Mouse (Mus musculus): ENCODE data around the gene Fndc3b.

Fndc3b gene

DNA sequence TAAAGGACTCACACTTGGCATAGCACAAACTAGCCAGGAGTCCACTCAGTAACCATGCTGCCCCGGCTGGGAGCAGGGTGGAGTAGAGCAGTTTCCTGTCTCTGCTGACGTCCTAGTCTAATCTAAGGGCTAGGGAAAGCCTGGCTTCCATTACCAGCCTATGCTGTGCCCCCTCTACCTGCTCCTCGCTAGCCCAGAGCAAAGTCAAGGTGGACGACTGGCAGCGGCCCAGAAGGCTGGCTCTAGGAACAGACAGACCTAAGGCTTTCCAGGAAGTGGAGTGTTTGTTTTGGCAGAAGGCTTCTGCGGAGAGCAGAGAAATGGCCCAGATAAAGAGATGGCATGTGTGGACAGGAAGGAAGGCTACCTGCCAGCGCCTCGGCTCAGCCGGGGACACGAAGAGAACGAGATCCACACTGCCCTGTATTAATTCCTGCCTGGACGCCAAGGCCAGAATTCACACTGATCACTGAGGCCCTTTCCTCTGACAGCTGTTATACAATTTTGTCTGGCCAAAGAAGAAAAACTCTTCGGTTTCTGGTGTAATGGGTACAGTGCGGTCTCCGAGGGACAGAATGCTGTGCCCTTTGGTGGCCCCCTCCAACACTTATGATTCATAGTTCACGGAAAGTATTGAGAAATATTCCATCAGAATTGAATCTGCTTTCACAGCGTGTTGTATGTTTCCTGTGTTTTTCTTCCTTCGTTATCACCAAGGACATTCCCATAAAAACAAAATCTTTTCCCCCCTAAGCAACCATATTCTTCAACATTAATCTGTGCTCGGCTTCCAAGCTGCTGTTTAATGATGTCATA lies 94.5 kb downstream of the Fndc3b start:
- no peak for DNase-seq

DNA sequence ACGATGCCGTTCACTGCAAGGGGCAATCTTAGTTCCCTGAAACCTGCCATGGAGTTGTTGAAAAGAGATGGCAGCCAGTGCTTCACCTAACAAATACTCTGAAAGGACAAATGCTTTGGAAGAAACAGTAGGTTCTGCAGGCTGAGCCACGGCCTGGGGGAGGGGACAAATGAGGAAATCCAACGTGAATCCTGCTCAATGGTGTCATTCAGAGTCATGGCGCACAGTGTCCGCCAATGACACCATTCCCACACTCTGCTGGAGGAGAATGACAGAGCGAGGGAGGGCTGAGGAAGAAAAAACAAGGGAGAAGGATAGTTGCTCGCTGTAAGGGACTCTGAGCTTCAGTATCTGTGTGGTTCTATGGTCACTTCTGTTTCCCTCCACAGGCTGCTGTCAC lies 95.6 kb downstream of the Fndc3b start:
- DNase-seq: no peak

DNA sequence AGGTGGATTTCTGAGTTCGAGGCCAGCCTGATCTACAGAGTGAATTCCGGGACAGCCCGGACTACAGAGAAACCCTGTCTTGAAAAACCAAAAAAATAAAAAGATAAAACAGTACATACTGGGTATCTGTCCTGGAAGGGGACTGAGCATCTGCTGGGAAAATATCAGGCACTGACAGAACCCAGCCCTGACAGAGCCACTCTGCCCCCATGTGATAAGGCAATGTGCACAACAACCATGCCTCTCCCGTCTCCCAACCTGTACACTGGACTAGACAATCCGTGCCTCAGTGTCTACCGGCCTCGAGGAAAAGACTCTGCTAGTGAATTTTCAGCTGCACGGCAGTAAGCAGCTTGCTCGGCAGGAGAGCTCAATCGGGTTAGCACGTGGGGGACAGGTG lies 97.3 kb downstream of the Fndc3b start:
- DNase-seq: no peak

DNA sequence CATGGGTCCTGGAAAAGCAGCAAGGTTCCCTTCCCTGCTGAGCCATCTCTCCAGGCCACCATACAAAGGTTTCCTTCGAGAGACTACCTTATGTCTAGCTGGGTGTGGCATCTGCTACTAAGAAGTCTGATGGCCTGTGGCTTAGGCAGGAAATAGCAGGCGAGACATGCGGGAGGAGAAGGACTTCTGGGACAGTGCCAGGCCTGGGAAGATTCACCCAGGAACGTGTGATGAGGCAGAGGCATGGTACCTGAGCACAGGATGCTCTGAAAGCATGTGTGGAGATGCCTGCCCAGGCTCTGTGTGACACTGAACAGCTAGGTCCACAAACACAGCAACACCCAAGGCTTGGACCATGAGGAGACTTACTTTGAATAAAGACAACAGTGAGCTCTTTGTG lies 98.1 kb downstream of the Fndc3b start:
- DNase-seq: no peak

DNA sequence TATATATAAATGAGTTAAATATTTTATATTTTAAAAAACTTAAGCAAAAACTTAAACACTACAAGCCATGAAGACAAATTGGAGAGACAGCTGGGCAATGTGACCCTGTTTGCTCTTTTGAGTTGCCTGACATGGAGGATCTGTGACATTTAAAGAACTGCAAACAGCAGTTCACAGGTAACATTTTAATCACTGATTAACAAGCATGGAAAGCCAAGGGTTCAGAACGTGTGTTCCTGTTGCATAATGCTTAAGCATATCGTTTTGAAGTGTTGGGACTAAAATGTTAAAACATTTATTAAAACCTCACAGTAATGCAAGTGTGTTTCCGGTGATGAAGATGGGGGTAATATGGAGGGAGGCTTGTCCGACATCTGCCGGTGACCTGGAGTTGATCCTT lies 99.1 kb downstream of the Fndc3b start:
- no peak for DNase-seq

DNA sequence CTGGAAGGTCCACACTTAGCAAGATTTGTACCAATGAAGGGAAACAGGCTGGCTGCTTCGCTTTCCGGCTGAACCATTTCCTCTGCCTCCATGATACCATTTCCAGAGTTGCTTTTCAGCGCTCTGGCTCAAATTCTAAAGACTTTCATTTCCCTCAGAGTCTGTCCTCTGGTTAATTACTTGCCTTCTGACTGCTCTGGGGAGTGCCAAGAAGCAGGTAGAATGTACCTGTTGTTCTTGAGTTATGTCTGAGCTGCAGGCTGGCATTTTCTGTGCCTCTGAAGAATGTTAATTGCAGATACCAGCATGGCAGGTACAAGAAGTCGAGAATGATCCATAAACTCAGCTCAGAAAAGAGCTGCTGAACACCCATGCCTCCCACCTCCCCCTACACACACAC lies 100.6 kb downstream of the Fndc3b start:
- DNase-seq: no peak

DNA sequence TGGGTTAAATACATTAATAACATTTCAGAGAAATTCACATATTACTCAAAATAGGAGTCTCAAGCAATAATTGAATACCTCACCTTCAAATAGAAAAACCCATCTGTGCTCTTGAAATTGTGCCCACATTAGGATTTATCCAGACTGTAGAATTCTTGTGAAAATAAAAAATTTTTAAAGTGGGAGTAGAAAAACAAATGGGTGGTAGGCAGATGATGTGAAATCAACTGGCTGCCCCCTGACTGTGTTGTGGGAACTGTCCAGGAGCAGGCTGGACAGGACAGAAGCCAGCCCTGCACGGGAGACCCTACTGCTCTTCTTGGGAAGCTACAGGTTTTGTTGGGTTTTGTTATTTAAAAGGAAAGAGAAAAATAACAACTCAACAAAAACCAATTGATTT lies 101.0 kb downstream of the Fndc3b start:
- DNase-seq: no peak

DNA sequence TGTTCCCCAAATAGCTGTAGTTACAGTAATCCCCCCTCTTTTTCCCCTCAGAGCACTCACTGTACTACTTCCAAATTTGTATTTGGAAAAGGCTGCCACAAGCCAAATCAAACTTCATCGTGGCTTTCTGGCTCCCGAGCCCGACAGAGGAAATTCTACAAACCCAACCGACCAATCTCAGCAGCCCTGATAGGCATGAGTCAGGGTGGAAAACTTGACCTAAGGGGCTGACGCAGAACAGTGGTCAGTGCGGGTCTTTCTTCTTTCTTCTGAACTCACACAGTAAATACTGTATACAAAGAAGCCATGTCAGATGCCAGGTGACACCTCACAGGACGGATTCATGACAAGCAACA lies 103.3 kb downstream of the Fndc3b start:
- no peak for DNase-seq

DNA sequence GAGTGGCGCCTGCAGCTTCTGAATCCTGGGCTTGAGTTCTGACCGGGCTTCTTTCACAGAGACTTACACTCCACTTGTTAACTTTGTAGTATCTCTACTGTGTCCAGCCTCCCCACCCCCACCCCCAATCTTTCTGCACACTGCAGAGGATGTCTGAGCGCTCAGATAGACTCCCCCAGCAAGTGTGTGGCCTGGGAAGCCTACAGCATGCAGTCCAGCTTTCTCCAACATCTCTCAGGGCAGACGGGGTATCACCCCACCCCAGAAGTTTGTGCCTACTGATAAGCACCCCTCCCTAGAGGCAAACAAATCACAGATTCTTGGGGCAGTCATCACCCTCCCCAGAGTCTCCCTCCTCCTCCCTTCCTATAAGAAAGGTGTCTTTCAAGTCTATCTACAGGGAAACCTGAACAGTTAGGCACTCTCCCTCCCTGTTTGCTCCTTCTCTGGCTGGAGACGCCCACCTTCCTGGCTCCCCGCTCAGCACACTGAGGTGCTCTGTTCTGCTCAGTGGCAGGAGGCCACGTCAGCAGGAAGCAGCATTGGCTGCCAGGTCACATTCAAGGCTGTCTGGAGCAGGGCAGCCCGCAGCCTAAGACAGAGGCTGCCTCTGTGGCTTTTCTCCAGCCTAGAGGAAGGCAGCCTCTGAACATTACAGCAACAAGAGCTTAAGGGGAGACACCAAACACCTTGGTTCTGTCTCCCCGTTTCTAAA lies 103.9 kb downstream of the Fndc3b start:
- no peak for DNase-seq

DNA sequence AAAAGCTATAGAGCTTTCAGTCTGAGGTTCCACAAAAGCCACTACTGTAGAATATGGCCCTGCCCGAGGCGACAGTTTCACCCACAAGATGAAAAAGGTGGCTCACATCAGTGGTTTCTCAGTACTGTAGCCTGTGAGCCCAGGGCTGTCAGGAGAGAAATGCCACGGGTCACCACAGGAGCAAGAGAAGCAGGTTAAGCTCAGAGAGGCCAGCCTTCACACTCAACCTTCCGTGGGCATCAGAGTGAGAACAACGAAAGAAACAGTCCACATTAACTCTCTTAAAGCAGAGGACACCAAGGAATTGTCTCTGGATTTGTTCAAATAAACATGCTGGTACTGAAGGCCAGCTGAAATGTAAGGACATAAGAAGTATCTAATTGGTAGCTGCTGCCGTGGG lies 104.5 kb downstream of the Fndc3b start:
- DNase-seq: no peak

DNA sequence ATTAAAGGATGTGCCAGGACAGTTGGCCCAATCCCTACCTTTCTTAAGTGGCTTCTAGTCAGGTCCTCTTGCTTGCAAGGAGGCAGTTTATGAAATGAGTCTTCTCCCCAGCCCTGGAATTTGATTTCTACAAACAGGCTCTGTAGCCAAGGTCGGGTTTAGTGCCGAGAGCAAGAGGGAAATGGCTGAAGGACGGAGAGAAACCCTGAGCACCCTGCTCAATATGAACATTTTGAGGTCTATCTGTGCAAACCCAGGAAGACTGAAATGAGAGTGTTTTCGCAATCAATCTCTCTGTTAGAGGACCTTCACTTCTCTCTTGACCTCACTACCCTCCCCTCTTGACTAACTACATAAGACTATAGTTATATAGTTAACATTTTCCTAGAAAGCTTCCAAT lies 105.5 kb downstream of the Fndc3b start:
- no peak for DNase-seq

DNA sequence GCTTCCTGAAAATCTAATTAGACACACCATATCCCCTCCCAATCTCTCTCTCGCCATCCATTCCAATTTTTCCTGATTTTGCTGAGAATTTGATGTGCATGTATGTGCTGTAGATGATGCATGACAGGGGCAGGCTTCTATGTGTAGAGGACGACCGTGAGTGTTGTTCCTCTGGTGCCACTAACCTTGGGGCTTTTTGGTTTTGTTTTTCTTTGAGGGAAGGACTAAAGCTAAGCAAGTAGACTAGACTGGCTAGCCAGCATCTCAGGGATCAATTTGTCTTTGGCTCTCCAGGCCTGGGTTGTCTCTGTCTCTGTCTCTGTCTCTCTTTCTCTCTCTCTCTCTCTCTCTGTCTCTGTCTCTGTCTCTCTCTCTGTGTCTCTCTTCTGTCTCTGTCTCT lies 106.0 kb downstream of the Fndc3b start:
- DNase-seq: no peak

DNA sequence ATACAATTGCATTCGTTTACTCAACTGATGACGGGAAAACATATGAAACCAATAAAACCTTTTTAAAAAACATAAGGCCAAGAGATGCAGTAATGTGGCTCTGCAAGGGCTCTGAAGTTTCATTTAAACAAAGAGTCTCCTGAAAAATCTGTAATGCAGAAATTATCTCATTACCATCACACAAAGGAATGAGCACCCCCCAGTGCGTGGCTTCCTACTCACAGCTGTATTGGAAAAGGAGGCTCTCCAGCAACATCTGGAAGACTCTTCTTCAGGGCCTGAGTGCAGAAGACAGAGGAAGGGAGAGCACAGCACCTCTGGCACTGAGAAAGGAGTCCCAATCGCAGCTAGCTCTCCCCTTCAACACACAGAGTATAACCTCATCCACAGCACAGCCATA lies 106.5 kb downstream of the Fndc3b start:
- DNase-seq: no peak

DNA sequence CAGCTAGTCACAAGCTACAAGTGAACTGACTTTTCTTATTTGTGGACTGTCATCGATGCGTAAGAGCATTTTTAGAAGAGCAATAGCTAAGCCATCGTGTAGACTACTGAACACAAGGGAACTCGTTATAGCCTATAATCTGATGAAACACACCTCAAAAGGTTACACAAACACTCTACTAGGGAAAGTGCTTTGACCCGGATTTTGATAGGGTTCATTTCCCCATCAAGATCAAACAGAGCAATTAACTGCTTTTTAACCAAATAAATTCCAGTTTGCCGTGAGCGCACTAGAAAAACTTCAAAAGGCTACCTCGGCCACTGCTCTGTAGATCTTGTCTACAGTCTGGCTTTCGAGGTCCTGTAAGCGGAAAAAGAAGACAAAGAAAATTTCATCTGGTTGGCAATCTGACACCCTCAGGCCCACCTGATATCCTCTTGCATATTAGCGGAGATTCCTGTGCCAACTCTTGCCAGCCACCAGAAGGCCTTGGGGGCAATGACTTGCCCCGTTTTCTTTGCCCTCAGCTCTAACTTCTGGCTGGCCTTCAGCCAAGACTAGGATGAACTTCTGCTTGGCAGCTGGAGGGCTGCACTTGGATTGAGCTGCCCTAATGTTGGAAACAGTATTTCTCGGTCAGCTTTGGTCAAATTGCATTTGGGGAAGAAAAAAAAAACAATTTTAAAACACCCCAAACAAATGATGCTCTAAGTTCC lies 107.0 kb downstream of the Fndc3b start:
- no peak for DNase-seq

DNA sequence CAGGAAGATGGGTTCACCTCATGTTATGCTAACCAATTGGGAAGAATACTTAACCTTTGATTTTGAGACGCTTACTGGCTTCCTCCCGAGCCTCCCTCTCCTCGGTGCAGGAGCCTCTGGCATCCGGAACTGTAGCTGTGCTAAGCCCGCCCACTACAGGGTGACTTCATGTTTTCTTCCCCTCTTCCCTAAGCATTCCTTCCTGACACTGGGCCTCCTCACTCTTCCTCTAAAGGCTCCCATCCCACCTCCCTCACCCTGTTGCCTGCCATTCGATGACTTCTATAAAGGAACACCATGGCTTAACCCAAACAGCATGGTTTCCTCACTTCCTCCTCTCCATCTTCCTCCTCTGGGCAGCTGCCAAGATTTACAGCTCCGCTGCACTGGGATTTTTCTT lies 110.5 kb downstream of the Fndc3b start:
- no peak for DNase-seq

DNA sequence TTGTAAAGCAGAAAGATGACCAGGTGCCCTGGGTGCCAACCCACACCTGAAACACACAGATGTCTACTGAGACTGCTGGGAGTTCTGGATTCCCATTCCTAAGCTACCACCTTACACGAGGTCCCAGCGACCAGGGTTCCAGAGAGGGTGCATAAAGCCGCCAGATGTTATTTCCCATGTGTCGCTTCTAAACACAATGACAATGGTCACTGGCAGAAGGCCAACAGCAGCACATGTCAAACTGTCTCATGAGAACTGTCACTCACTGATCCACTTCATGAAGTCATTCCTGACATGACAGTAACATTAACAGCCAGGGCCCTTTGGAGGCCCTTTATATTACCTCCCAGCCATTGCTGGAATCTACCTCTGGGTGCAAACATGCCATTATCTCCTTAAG lies 110.9 kb downstream of the Fndc3b start:
- DNase-seq: no peak

DNA sequence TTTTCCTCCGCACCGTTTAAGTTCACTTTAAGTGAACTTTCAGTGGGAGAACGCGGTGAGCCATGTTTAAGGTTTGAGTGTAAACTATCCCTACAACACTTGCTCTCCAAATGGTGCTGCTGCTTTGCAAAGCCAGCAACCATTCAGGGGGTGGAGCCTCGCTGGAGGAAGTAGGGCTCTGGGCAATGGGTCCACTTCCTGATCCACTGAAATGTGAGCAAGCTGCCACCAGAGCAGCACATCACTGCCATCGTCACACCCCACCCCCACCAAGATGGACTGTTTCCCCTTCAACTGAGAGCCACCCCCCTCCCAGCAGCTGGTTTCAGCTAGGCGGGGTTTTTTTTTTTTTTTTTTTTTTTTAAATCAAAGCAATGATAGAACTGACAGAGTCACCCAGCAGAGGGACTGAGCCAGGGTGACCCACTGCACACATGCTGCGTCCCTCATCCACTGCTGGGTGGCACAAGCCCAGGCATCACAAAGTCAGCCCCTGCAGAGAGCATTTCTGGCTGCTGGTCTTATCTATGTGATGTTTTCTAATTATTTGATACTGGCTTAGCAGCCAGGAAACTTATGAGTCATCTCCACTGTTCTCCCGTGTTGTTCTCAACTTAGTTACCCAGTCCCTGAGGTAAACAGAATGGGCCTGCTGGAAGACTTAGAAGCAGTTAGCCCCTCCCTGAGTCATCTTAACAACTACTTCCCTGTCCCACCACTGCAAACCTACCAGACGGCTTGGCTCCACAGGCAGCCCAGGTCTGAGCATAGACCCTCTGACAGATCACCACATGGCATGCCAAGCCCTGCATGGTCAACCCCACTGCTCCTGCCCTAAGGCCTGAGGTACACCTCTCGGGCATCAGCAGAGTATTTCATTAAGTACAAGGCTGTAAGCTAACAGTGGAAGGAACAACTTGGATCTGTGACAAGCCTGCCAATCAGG lies 112.4 kb downstream of the Fndc3b start:
- DNase-seq: no peak

DNA sequence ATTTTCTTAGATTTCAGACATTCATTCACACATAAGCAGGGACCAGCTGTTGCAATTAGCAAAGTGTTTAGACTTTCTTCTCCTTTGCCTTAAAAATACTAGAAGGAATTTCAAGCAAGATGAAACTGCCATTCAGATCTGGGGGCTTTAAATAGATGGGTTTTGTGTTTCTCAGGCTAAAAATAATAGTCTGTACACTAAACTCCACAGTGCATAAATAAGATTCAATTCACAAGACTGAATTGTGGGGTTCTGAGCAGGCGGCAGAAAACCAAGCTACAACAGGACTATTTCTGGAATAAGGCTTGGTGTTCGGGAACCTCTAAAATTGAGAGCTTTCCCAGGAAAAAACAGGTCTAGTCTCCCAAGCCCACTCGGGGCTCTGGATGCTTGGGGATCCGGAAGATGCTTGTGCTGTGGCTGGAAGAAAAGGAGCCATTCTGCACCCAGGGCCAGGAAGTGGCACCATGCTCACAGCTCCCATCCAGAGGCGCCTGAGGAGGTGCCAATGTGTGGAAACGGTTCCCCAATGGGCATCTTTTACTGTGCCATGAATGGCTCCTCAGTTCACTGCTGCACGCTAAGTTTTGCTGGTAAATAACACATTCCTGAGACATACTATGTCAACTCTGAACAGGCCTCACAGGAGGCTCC lies 117.5 kb downstream of the Fndc3b start:
- DNase-seq: no peak

DNA sequence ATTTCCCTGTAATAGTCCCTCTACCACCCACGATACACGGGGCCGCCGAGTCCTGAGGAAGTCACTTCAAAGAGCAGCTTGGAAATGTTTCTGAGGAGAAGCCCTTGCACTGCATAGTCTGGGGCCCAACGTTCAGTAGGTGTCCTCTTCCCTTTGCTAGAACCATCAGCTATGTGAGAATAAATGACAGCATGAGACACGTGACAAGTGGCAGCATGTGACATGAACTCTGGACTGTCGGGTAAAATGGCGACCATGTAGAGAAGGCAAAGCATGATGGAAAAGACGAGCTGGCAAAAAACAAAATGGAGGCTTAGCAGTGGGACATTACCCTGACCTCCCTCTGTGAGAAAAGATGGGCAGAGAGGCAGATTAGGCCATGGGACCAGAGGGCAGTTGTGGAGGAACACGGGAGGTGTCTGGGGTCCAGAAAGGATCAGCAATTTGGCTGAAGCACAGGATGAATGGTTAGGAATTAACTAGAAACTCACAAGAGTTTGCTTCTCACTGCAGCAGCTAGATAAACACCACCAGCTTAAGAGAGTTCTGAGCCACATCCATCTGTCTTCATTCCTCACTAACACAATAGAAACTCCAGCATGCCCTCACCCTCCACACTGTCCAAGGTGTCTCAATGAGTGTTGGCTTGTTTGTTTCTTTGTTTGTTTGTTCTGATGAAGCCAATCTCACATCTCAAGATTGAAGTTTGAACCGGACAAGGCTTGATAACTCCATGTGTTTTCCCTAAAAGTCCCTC lies 118.2 kb downstream of the Fndc3b start:
- no peak for DNase-seq

DNA sequence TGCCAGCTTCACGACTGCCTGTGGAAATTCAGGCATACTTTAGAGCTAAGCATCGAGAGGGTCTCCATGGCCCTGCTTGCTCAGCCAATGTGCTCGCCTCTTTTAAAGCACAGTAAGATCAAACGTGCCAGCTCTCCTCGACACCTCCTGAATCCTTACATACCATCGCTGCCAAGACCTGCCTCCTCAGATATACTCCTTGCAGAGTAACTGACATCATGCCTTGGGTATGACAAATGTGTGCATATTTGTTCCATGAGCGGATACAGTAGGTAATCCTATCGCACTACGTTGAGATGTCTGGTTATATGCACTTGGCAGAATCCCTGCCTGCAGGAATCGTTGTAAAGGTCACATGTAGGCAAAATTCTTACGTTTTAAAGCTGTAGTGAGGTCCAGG lies 120.3 kb downstream of the Fndc3b start:
- DNase-seq: no peak

DNA sequence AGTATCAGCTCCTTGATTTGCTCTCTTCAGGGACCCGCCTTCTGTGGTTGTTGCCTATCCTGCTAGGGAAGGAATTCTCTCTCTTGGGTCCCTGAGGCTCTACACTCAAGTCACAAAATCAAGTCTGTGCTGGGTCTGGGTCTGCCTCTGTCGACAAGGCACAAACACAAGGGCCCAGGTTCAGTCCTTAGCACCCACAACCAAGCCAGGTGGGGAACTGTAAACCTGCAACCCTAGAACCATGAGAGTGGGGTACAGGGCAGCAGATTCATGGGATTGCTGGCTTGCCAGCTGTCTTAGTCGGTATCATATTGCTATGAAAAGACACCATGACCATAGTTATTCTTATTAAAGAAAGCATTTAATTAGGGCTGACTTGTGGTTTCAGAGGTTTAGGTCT lies 121.8 kb downstream of the Fndc3b start:
- DNase-seq: no peak

DNA sequence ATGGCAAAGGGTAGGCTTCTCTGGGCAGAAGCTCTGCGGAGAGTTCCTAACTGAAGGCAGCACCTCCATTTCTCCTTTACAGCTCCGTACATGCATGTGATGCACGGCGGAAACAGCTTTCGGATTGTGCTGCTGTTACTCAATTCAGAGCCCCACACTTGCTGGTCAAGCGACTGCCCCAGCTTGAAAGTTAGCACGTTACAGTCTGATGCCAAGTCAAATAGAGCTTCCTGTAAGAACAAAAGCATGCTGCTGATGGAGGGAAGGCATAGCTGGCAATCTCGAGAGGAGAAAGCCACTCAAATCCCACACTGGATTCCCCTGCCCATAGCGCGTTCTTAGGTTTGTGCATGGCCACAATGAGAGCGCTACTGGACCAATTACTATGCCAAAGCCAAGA lies 122.5 kb downstream of the Fndc3b start:
- DNase-seq: no peak
